Mouse (Mus musculus) layer of hippocampus, adult 2 months (tissue): ENCODE measurements at regions not wholly inside any gene's neighbourhood (a gene's known extent, or its start where the extent isn't known, plus 50 kb on each side); places are given as distances from the start of the nearest gene placed in this dataset.

Source experiments
- DNase-seq, 2 experiments: peaks; one replicate each; pipeline ENCODE4 v3.0.0; 2022; ENCODE audit warnings: low spot score in 2 of 2
- H3K27ac ChIP-seq: fragments of 200-600 bp; 2 replicates; pipeline ENCODE4 v1.8.1; 2022
- H3K4me3 ChIP-seq: fragments of 200-600 bp; 2 replicates; pipeline ENCODE4 v1.8.1; 2022; ENCODE audit warnings: mild to moderate bottlenecking
- CTCF ChIP-seq: fragments of 200-600 bp; conservative IDR thresholded peaks from 2 replicates; pipeline ENCODE4 v1.8.1; 2022; ENCODE audit warnings: antibody characterized with exemption, mild to moderate bottlenecking, moderate library complexity

- TF ChIP-seq CTCF, result no peak
- no peak overlapping the region for H3K27ac ChIP-seq
- DNase-seq, result no peak
- no peak overlapping the region for H3K4me3 ChIP-seq
Measured at GRCm38 (mm10) chr12:117425363-117426031, 90.8 kb upstream of the Rapgef5 start.

- peak; percentile 83 for TF ChIP-seq CTCF
- Histone ChIP-seq H3K4me3 (no peak overlapping the region), H3K27ac (no peak overlapping the region)
- DNase-seq, result peak; percentile 40 to 72
Measured at GRCm38 (mm10) chr12:117427431-117427830, 88.8 kb upstream of the Rapgef5 start.

GRCm38 (mm10) chr12:117430886-117431285 lies 85.4 kb upstream of the Rapgef5 start:
- Histone ChIP-seq H3K27ac (no peak overlapping the region), H3K4me3 (no peak overlapping the region)
- no peak for TF ChIP-seq CTCF
- DNase-seq, result no peak

DNA sequence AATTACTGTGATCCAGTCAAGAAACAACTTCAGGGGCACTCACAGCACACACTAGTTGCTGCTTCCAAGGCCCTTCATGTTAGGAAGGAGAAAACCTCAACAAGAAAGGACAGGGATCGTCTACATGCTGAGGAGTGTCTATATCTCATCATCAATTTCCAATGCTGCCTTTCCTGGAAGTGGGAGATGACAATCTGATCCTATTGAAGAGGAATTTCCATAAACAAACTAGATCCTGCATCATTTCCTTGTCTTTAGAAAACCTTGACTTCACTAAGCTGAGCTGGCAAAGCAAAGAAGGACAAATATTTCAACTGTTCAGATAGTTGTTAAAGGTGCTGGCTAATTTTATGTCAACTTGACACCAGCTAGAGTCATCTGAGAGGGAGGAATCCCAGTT lies 83.5 kb upstream of the Rapgef5 start:
- no peak for TF ChIP-seq CTCF
- no peak for DNase-seq
- Histone ChIP-seq H3K27ac (no peak overlapping the region), H3K4me3 (no peak overlapping the region)

DNA sequence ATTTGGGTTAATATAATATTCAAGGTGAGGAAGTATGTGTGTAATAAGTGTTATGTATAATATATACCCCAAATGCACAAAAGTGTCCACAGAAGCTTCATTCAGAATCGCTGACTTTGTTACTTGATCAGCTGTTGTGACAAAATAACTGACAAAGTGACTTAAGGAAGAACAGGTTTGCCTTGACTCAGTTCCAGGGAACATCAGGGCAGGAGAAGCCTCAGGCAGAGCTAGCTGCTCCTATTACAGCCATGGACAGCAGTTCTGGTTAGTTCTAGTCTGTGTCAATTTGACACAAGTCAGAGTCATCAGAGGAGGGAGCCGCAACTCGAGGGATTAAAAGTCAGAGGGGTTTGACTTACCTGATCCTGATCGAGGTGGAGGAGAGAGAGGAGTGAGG lies 79.3 kb upstream of the Rapgef5 start:
- no peak for TF ChIP-seq CTCF
- no peak for DNase-seq
- H3K27ac ChIP-seq, result no peak overlapping the region
- no peak overlapping the region for H3K4me3 ChIP-seq

DNA sequence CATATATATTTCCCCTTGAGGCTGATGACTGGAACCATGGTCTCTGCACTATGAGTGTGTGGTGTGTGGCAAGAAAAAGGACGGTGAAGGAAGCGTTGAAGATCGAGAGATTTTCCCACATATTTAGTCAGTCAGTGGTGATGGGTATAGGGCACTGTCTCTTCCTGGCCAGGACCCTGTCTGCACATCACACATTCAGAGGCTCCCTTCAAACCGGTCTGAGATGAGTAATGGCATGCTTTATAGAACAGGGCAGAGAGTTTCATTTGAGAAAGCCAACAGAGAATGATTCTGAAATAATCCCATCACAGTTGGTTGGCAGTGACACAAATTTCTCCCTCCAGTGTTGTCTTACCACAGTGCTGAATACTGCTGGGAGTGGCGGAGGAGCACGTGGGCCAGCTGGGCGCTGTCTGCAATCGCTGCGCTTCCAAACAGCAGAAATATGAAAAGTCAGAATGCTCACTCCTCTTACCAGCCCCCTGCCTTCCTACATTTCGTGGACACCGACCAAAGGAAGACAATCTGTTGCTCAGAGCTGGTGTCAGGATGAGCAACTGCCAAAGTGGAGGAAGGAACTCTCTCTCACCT lies 77.2 kb upstream of the Rapgef5 start:
- peak; percentile 55 to 77 for DNase-seq
- TF ChIP-seq CTCF, result 0 out of 2 replicates have a peak, but pooled peaks have one; percentile 6
- no peak overlapping the region for H3K4me3 ChIP-seq
- H3K27ac ChIP-seq, result 0 out of 2 replicates have a peak overlapping the region, but pooled peaks have one; percentile 28

GRCm38 (mm10) chr12:117444247-117444989 lies 71.9 kb upstream of the Rapgef5 start:
- DNase-seq, result no peak
- Histone ChIP-seq H3K27ac (no peak overlapping the region), H3K4me3 (no peak overlapping the region)
- TF ChIP-seq CTCF, result no peak

DNA sequence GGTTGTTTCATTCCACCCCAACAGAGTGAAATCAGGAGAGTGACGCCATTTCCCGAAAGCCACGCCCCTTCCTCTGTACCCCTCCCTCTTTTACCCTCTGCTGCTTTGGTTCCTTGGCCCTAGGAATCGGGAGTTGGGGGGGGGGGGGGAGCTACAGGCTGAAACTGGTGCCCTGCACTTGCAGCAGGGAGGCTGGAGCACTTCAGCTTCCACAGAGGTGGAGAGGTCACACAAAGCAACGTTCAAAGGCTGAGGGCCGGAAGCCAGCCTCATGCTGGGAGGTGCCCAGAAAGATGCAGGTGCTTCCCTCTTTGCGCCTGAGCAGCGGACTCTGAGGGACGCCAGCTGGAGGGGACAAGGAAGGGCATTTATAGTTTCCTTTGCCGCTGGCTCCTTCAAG lies 69.1 kb upstream of the Rapgef5 start:
- no peak overlapping the region; the same call in 1 of the 2 replicates for H3K27ac ChIP-seq
- no peak for DNase-seq
- H3K4me3 ChIP-seq, result no peak overlapping the region
- TF ChIP-seq CTCF, result no peak

GRCm38 (mm10) chr12:117447843-117448728 lies 68.2 kb upstream of the Rapgef5 start:
- DNase-seq, result no peak
- no peak overlapping the region for H3K4me3 ChIP-seq
- H3K27ac ChIP-seq, result no peak overlapping the region; the same call in 1 of the 2 replicates
- no peak for TF ChIP-seq CTCF

DNA sequence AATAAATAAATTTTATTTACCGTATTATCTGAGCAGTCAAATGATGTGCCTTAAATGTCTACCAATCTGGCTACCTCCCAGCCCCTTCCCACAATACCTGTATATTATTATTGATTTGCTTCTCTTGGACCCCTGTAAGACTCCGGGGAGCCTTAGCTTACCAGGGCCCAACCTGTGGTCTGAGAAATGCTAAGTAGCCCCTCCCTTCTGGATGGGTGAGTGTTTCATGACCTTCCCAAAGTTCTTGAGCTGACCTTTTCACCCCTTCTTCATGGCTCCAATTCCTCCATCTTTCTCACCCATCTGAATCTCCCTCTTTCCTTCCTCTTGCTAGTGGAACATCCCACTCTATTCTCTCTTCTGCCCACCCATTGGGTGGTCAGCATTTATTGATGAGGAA lies 67.2 kb upstream of the Rapgef5 start:
- Histone ChIP-seq H3K27ac (no peak overlapping the region), H3K4me3 (no peak overlapping the region)
- TF ChIP-seq CTCF, result no peak
- DNase-seq, result no peak

DNA sequence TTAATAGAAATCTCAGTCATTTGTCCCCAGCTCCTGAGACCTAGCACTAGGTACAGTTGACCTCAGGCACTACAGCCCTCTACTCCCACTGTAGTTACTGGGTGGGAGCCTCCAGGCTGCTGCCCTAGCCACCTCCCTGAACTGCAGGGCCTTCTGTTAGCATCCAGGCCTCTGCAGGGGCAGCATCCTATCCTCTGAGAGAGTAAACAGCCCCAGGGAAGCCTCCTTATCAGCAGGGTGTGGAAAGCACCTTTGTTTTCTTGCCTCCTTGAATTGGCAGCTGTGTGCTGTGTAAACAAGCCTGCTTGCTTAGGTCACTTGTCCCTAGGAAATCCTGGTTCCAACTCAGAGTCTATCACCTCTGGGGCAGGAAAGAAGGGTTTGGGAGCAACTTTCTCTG lies 66.2 kb upstream of the Rapgef5 start:
- Histone ChIP-seq H3K27ac (no peak overlapping the region), H3K4me3 (no peak overlapping the region)
- no peak for TF ChIP-seq CTCF
- DNase-seq, result no peak

DNA sequence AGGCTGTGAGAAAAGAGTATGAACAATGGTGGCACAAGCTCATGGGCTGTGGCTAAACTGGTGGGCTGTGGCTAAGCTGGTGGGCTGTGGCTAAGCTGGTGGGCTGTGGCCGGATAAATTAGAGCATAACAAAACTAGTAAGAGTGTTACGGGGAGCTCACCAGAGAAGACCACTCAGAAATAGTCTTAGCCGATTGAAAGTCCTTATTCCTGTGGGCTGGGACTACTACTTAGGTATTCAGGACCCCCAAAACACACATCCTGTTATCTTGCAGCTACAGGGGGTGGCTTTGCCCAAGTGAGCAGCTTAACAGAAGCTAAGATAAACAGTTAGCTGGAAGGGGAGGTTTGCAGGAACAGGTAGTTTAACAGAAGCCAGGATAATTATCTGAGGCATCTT lies 65.4 kb upstream of the Rapgef5 start:
- Histone ChIP-seq H3K27ac (no peak overlapping the region), H3K4me3 (no peak overlapping the region)
- no peak for TF ChIP-seq CTCF
- DNase-seq, result no peak

- TF ChIP-seq CTCF, result peak; percentile 70
- DNase-seq, result no peak
- Histone ChIP-seq H3K4me3 (no peak overlapping the region), H3K27ac (no peak overlapping the region)
Measured at GRCm38 (mm10) chr12:117451441-117451840, 64.8 kb upstream of the Rapgef5 start.
